Mouse (Mus musculus) monocyte, adult 2 months (primary cell): ENCODE data around the gene Dgkq.
"Not testable (repeated sequence)": the region's sequence is repeated elsewhere in the genome, so short reads cannot be mapped to it uniquely, and the experiment has no call there.

ENCODE experiments used
- DNase-seq, 2 experiments: peaks; one replicate each; pipeline ENCODE4 v3.0.0; 2022; ENCODE audit warnings: low spot score in 2 of 2, low read depth in 1 of 2

Dgkq gene

GRCm38 (mm10) chr5:108655891-108656650, 13.4 kb downstream of the Dgkq start:
- DNase-seq, result no peak

GRCm38 (mm10) chr5:108655381-108655780, 14.1 kb downstream of the Dgkq start:
- DNase-seq, result no peak

- DNase-seq, result no peak
These were observed 15.0 kb downstream of the Dgkq start for GRCm38 (mm10) chr5:108654444-108654990.

- DNase-seq, result no peak
These were observed 16.1 kb downstream of the Dgkq start for GRCm38 (mm10) chr5:108653341-108653740.

- DNase-seq, result no peak
These were observed 17.6 kb downstream of the Dgkq start for GRCm38 (mm10) chr5:108651823-108652222.

GRCm38 (mm10) chr5:108651136-108651720, 18.2 kb downstream of the Dgkq start:
- no peak for DNase-seq

- no peak for DNase-seq
These were observed 19.1 kb downstream of the Dgkq start for GRCm38 (mm10) chr5:108650341-108650740.

- DNase-seq, result no peak
These were observed 20.4 kb downstream of the Dgkq start for GRCm38 (mm10) chr5:108648937-108649576.

GRCm38 (mm10) chr5:108647820-108648465, 21.5 kb downstream of the Dgkq start:
- no peak for DNase-seq

GRCm38 (mm10) chr5:108647311-108647710, 22.2 kb downstream of the Dgkq start:
- DNase-seq, result no peak

- no peak for DNase-seq
These were observed 23.2 kb downstream of the Dgkq start for GRCm38 (mm10) chr5:108646343-108646660.

GRCm38 (mm10) chr5:108645651-108646342, 23.7 kb downstream of the Dgkq start:
- DNase-seq, result no peak

GRCm38 (mm10) chr5:108643674-108644073, 25.8 kb downstream of the Dgkq start:
- no peak for DNase-seq

- no peak for DNase-seq
These were observed 33.3 kb downstream of the Dgkq start for GRCm38 (mm10) chr5:108636172-108636571.

- DNase-seq, result not testable (repeated sequence)
These were observed 35.4 kb downstream of the Dgkq start for GRCm38 (mm10) chr5:108634088-108634487.

GRCm38 (mm10) chr5:108633676-108634075, 35.8 kb downstream of the Dgkq start:
- no peak for DNase-seq

- peak; percentile 65 to 90 for DNase-seq
These were observed 39.6 kb downstream of the Dgkq start, which contains the start of the genes Gak and Tmem175 for GRCm38 (mm10) chr5:108629634-108630483. TSS of gene Gak (minus strand) at chr5:108629755. TSS of gene Tmem175 (plus strand) at chr5:108629770.

- DNase-seq, result peak in 1 of 2 experiments; percentile 15
These were observed 40.4 kb downstream of the Dgkq start for GRCm38 (mm10) chr5:108628891-108629633.

- no peak for DNase-seq
These were observed 43.3 kb downstream of the Dgkq start for GRCm38 (mm10) chr5:108626050-108626660.
